Mouse (Mus musculus) hindbrain, embryonic 16.5 days (tissue): ENCODE measurements around the gene Rgma. TPM values are rescaled to one million over a fixed set of nuclear protein-coding genes. Genes with fewer than 3 reads are reported as not detected.

Source experiments
- ATAC-seq: fragments of 200-750 bp; cut with Nextera tagmentation; 2 replicates; pipeline ENCODE4 v1.8.0; 2017; ENCODE audit warnings: moderate TSS enrichment, moderate library complexity
- H3K27ac ChIP-seq: fragments of 300-500 bp; sonication (generic); 2 replicates; pipeline ENCODE4 v1.5.1; 2014; ENCODE audit warnings: low read depth, mild to moderate bottlenecking, control low read depth, low read length, moderate library complexity
- H3K27me3 ChIP-seq: fragments of 300-500 bp; sonication (generic); replicated peaks from 2 replicates; pipeline ENCODE4 v1.6.1; 2014; ENCODE audit warnings: low read length; ENCODE audit not compliant: control insufficient read depth, insufficient read depth
- H3K36me3 ChIP-seq: fragments of 300-500 bp; sonication (generic); 2 replicates; pipeline ENCODE4 v1.6.1; 2014; ENCODE audit warnings: mild to moderate bottlenecking, low read length, moderate library complexity, mixed read lengths; ENCODE audit not compliant: control insufficient read depth, insufficient read depth
- H3K4me1 ChIP-seq: fragments of 300-500 bp; sonication (generic); 2 replicates; pipeline ENCODE4 v1.6.1; 2014; ENCODE audit warnings: low read depth, low read length; ENCODE audit not compliant: control insufficient read depth, insufficient read depth
- H3K4me2 ChIP-seq: fragments of 300-500 bp; sonication (generic); 2 replicates; pipeline ENCODE4 v1.6.1; 2014; ENCODE audit warnings: mild to moderate bottlenecking, low read length, control low read depth, moderate library complexity
- H3K4me3 ChIP-seq: fragments of 300-500 bp; sonication (generic); 2 replicates; pipeline ENCODE4 v1.5.1; 2014; ENCODE audit warnings: mild to moderate bottlenecking, low read length, control low read depth, moderate library complexity
- H3K9ac ChIP-seq: fragments of 300-500 bp; sonication (generic); 2 replicates; pipeline ENCODE4 v1.6.1; 2014; ENCODE audit warnings: low read depth, mild to moderate bottlenecking, control low read depth, low read length, moderate library complexity
- H3K9me3 ChIP-seq: fragments of 300-500 bp; sonication (generic); 2 replicates; pipeline ENCODE4 v1.6.1; 2014; ENCODE audit warnings: mild to moderate bottlenecking, low read length, moderate library complexity; ENCODE audit not compliant: control insufficient read depth
- WGBS: fragments of 180-500 bp; shearing (Covaris S2); extraction: QIAGEN DNeasy Blood & Tissue Kit; methylation state at CpG from one replicate; pipeline ENCODE4 v1.1.7; 2014; 5-methylcytosine and 5-hydroxymethylcytosine counted together
- polyA plus RNA-seq: library from polyadenylated mRNA; unstranded; fragments of >200 nt; fragmentation: Nextera tagmentation; extraction: Ambion mirVana; gene quantifications from 2 replicates; pipeline ENCODE4 v1.2.1, GENCODE M21; 2015

The Rgma gene
- polyA plus RNA-seq, 1 experiment from 2014 or later: 30.9 TPM

GRCm38 (mm10) chr7:73378034-73378433 lies 2.7 kb downstream of the Rgma start:
- Histone ChIP-seq H3K9me3 (no peaks in the 10 kb centered on the region), H3K4me3 (peak overlapping the region; percentile 73), H3K4me1 (peaks cover 9% of the 10 kb centered on the region), H3K27ac (peak overlapping the region; percentile 93), H3K9ac (peak overlapping the region; percentile 90), H3K36me3 (no peaks in the 10 kb centered on the region), H3K4me2 (peak overlapping the region; percentile 90), H3K27me3 (no peaks in the 10 kb centered on the region)
- no peak for ATAC-seq
- 32% methylated on average over 6 of the region's 6 CpGs for WGBS

GRCm38 (mm10) chr7:73382843-73383242 lies 7.5 kb downstream of the Rgma start:
- no peaks in the 10 kb centered on the region for H3K9me3 ChIP-seq
- peaks cover 3% of the 10 kb centered on the region; the same call in 1 of the 2 replicates for H3K4me1 ChIP-seq
- H3K4me2 ChIP-seq: peak overlapping the region; percentile 19
- H3K36me3 ChIP-seq: no peaks in the 10 kb centered on the region
- 48% methylated on average over 7 of the region's 7 CpGs for whole genome bisulfite sequencing
- no peak overlapping the region for H3K4me3 ChIP-seq
- H3K9ac ChIP-seq: no peak overlapping the region
- no peak for ATAC-seq
- no peak overlapping the region for H3K27ac ChIP-seq
- no peaks in the 10 kb centered on the region for H3K27me3 ChIP-seq

- Histone ChIP-seq H3K4me1 (peaks cover 26% of the 10 kb centered on the region), H3K27me3 (no peaks in the 10 kb centered on the region), H3K9ac (no peak overlapping the region), H3K27ac (no peak overlapping the region), H3K4me2 (no peak overlapping the region), H3K9me3 (no peaks in the 10 kb centered on the region), H3K36me3 (no peaks in the 10 kb centered on the region), H3K4me3 (no peak overlapping the region)
- ATAC-seq: no peak
- WGBS: 69% methylated on average over 2 of the region's 2 CpGs
Measured at GRCm38 (mm10) chr7:73388866-73389265, 13.6 kb downstream of the Rgma start.

- H3K9ac ChIP-seq: peak overlapping the region; percentile 33; the same call in 1 of the 2 replicates
- no peaks in the 10 kb centered on the region for H3K27me3 ChIP-seq
- H3K9me3 ChIP-seq: no peaks in the 10 kb centered on the region
- H3K4me2 ChIP-seq: peak overlapping the region; percentile 85
- no peak overlapping the region for H3K4me3 ChIP-seq
- WGBS: 8% methylated on average over 9 of the region's 9 CpGs
- no peaks in the 10 kb centered on the region for H3K36me3 ChIP-seq
- peaks cover 26% of the 10 kb centered on the region for H3K4me1 ChIP-seq
- no peak for ATAC-seq
- H3K27ac ChIP-seq: peak overlapping the region; percentile 85; the same call in 1 of the 2 replicates
Measured at GRCm38 (mm10) chr7:73389419-73389818, 14.1 kb downstream of the Rgma start.

- peaks cover 26% of the 10 kb centered on the region for H3K4me1 ChIP-seq
- H3K4me3 ChIP-seq: peak overlapping the region; percentile 58
- H3K4me2 ChIP-seq: peak overlapping the region; percentile 85
- no peaks in the 10 kb centered on the region for H3K36me3 ChIP-seq
- no peak for ATAC-seq
- WGBS: 4% methylated on average over 15 of the region's 15 CpGs
- H3K27ac ChIP-seq: peak overlapping the region; percentile 85; the same call in 1 of the 2 replicates
- H3K27me3 ChIP-seq: no peaks in the 10 kb centered on the region
- peak overlapping the region; percentile 77 for H3K9ac ChIP-seq
- H3K9me3 ChIP-seq: no peaks in the 10 kb centered on the region
Measured at GRCm38 (mm10) chr7:73389871-73390294, 14.6 kb downstream of the Rgma start.

GRCm38 (mm10) chr7:73390426-73391001 lies 15.2 kb downstream of the Rgma start:
- ATAC-seq: peak; percentile 41
- Histone ChIP-seq H3K27me3 (no peaks in the 10 kb centered on the region), H3K27ac (peak overlapping the region; percentile 85), H3K4me1 (peaks cover 26% of the 10 kb centered on the region), H3K36me3 (no peaks in the 10 kb centered on the region), H3K4me3 (peak overlapping the region; percentile 58), H3K4me2 (peak overlapping the region; percentile 85), H3K9ac (peak overlapping the region; percentile 77), H3K9me3 (no peaks in the 10 kb centered on the region)
- WGBS: 1% methylated on average over 18 of the region's 18 CpGs

GRCm38 (mm10) chr7:73391002-73391517 lies 15.8 kb downstream of the Rgma start:
- peak overlapping the region; percentile 77 for H3K9ac ChIP-seq
- peak; percentile 86 for ATAC-seq
- H3K4me1 ChIP-seq: peaks cover 26% of the 10 kb centered on the region
- H3K9me3 ChIP-seq: no peaks in the 10 kb centered on the region
- H3K4me2 ChIP-seq: peak overlapping the region; percentile 85
- no peaks in the 10 kb centered on the region for H3K27me3 ChIP-seq
- H3K36me3 ChIP-seq: no peaks in the 10 kb centered on the region
- H3K27ac ChIP-seq: peak overlapping the region; percentile 85
- WGBS: 2% methylated on average over 27 of the region's 42 CpGs
- peak overlapping the region; percentile 58 for H3K4me3 ChIP-seq

- H3K4me1 ChIP-seq: peaks cover 26% of the 10 kb centered on the region
- H3K27me3 ChIP-seq: no peaks in the 10 kb centered on the region
- peak overlapping the region; percentile 85 for H3K27ac ChIP-seq
- peak overlapping the region; percentile 58 for H3K4me3 ChIP-seq
- no peaks in the 10 kb centered on the region for H3K9me3 ChIP-seq
- H3K9ac ChIP-seq: peak overlapping the region; percentile 77
- 0 out of 2 replicates have a peak, but pooled peaks have one; percentile 3 for ATAC-seq
- peak overlapping the region; percentile 85 for H3K4me2 ChIP-seq
- no peaks in the 10 kb centered on the region for H3K36me3 ChIP-seq
- WGBS: 2% methylated on average over 39 of the region's 39 CpGs
Measured at GRCm38 (mm10) chr7:73391518-73392321, 16.4 kb downstream of the Rgma start.

- Histone ChIP-seq H3K9ac (peak overlapping the region; percentile 77), H3K4me1 (peaks cover 26% of the 10 kb centered on the region), H3K27me3 (no peaks in the 10 kb centered on the region), H3K36me3 (no peaks in the 10 kb centered on the region), H3K9me3 (no peaks in the 10 kb centered on the region), H3K4me3 (peak overlapping the region; percentile 58), H3K4me2 (peak overlapping the region; percentile 85), H3K27ac (peak overlapping the region; percentile 85)
- 6% methylated on average over 9 of the region's 9 CpGs for WGBS
- ATAC-seq: no peak
Measured at GRCm38 (mm10) chr7:73392359-73392758, 17.1 kb downstream of the Rgma start.
